Mouse (Mus musculus): ENCODE results near the gene Ank2.

The Ank2 gene

DNA sequence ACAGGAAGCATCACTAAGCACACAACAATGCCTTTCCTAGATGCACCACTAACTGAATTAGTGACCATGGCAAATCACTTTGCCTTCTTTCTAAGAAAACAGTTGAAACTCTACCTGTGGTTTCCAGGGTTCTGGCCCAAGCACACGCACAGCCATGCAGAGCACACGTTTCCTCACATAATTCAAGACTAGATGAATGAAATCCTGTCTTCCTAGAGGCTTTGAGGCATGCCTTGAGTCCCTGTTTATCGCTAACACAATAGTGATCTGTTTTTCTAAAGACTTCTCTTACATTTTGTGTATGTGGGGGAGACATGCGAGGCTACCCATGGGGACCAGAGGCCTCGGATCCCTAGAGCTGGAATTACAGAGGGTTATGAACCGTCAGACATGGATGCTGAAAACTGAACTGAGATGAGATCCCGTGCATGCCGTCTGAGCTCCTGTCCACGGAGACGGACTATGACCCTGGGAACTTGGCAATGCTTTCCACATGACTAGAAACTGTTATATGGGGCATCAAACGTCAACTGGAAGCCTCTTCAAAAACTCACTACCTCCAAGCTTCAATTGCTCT is 256.8 kb downstream of the Ank2 start:
- DNase-seq (ENCODE audit: inconsistent ontology term): no peak

DNA sequence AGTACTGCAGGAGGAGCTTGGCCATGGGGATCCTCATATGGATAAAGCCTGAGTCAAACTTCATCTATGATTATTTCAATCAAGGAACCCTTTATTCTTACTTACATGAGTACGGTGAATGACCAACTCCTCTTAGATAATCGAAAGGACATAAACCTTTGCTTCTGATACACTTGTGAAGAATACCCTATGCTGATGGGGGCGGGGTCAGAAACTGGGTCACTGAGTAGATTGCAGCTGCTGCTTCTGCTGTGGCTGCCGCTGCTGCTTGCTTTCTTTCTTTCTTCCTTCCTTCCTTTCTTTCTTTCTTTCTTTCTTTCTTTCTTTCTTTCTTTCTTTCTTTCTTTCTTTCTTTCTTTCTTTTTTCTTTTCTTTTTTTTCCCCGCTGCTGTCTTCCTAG is 263.9 kb downstream of the Ank2 start:
- no peak for DNase-seq (ENCODE audit: inconsistent ontology term)

DNA sequence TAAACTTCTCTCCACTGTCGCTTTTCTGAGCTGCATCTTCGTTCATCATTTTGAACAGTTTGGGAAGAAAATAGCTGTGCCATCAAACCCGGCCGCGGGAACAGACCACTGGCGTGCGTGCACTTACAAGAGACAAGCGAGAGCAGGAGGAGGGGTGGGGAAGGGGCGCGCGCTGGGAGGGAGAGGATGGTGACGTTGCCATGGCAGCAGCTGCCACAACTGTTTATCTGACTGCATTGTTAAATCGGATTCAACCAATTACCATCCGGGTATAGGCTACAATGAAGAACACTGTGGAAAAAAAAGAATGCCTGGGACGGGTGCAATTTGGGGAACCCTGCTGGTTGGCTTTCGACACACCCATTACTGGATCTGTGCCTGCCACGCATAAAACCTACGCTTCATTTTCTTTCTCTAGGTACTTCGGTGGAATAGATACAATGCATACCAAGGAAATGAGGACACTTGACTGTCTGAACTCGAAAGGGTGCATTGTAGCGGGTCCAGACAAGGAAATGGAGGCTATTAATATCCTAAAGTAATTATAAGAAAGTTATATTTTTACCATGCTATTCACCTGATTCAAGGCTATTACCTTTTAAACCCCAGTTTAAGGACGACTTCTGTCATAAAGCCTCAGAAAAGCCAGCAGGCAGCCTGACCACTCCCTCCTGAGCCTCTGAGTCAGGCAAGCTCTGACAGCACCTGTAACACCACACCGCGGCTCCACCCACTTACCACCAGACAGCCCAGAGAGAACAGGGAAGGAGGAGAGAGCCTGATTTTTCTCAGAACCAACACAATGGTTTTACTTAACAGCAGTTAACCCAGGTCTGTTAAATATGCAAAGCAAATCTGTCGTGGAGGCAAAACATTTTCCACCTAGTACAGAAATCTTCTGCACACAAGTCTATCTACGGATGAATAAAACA is 273.1 kb downstream of the Ank2 start:
- peak; percentile 71 for DNase-seq (ENCODE audit: inconsistent ontology term)

GRCm38 (mm10) chr3:127225167-127225798 is 273.9 kb downstream of the Ank2 start:
- no peak for DNase-seq (ENCODE audit: inconsistent ontology term)

- DNase-seq (ENCODE audit: inconsistent ontology term): no peak
Observed at GRCm38 (mm10) chr3:127224315-127225166, 274.6 kb downstream of the Ank2 start.

GRCm38 (mm10) chr3:127222086-127222485 is 277.1 kb downstream of the Ank2 start:
- DNase-seq (ENCODE audit: inconsistent ontology term): no peak

- no peak for DNase-seq (ENCODE audit: inconsistent ontology term)
Observed at GRCm38 (mm10) chr3:127220859-127221258, 278.3 kb downstream of the Ank2 start.

DNA sequence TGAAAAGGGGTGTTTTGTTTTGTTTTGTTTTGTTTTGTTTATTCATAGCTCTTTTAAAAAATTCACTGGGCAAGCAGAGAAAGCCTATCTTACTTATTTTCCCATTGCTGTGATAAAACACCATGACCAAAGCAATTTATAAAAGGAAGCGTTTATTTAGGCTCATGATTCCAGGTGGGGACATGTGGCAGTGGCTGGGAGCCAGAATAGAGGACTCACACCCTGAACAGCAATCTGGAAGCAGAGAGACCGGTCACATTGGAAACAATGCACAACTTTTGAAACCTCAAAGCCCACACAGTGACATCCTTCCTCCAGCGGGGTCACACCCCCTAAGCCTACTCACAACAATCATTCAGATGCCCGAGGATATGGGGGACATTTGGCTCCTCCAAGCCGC is 285.6 kb downstream of the Ank2 start:
- DNase-seq (ENCODE audit: inconsistent ontology term): no peak

- no peak for DNase-seq (ENCODE audit: inconsistent ontology term)
Observed at GRCm38 (mm10) chr3:127211119-127211518, 288.0 kb downstream of the Ank2 start.

DNA sequence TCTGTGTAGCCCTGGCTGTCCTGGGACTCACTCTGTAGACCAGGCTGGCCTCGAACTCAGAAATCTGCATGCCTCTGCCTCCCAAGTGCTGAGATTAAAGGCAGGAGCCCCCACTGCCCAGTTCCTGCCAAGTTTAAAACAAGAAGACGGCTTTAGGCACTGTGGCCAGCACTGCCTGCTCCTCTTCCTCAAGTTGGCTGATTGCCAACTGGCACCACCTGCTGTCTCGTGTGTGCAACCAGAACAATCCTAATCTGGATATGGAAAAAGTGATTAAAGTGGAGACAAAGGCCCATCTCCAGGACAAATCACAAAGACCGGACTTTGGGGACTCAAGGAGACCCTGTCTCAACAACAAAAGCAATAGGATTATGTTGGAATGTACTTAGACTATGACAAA is 288.6 kb downstream of the Ank2 start:
- DNase-seq (ENCODE audit: inconsistent ontology term): no peak

DNA sequence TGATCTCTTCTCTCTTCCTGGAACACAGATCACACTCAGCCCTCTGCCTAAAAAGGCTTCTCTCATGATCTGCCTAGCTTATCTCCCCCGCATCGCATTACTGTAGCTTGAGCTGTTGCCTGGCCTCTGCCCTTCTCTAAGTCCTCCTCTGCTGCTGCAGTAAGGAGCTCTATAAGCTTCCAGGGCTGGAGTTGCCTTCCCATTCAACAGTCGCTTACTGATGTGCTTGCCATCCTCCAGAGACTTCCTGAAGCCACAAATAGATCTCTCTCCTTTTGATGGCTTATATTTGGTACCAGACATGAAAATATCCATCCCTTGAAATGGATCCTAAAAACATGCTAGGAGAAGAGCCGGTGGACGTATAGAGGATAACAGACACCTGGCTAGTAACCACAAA is 290.3 kb downstream of the Ank2 start:
- no peak for DNase-seq (ENCODE audit: inconsistent ontology term)

DNA sequence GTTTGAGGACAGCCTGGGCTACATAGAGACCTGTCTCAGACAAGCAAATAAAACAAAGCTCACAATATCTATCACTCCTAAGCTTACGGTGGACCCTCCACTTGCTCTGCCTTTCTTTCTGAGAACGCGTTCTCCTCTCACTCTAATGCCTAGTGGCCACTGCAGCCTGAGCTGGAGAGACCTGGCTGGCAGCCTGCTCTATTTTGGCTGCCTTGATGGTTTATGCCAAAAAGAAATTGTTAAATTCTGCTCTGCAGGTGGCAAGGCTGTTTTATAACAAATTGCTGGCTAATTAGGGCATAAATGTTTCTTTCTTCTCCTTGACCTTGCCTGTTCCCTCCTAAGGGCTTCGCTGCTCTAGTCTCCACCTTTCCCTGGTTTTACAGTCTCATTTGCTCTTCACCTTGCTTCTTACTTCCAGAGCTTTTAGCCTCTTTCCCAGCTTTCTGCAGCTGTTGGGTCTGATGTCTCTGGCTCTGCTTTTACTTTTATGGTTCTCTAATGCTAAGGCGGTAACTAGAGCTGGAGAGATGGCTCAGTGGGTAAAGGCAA is 293.2 kb downstream of the Ank2 start:
- peak; percentile 44 for DNase-seq (ENCODE audit: inconsistent ontology term)

DNA sequence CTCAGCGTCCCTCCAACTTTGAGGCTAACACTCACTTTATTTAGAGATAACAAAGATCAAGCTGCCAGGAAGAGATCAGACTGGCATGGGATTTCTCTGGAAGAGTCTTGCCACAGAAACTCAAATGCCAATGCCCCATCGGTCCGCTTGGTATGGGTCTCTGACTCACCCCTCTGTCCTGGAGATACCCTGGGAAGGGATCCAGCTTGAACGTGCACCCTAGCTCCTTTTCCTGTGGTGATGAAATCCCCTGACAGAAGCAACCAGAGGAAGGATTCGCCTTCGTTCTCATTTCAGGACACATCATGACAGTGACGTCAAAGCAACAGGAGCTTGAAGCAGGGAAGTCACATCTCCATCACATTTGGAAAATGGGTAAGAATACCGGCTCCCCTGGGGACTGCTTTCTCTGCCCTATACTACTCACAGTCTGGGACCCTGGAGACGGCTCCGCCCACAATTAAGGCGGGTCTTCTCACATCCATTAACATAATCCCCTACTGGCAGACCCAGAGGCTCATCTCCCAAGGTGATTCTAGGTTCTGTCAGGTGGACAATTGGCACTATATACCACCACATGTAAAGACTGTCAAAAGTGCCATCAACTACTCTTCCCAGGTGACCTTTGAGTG is 296.6 kb downstream of the Ank2 start:
- DNase-seq (ENCODE audit: inconsistent ontology term): peak; percentile 75

GRCm38 (mm10) chr3:127200789-127201188 is 298.4 kb downstream of the Ank2 start:
- no peak for DNase-seq (ENCODE audit: inconsistent ontology term)

DNA sequence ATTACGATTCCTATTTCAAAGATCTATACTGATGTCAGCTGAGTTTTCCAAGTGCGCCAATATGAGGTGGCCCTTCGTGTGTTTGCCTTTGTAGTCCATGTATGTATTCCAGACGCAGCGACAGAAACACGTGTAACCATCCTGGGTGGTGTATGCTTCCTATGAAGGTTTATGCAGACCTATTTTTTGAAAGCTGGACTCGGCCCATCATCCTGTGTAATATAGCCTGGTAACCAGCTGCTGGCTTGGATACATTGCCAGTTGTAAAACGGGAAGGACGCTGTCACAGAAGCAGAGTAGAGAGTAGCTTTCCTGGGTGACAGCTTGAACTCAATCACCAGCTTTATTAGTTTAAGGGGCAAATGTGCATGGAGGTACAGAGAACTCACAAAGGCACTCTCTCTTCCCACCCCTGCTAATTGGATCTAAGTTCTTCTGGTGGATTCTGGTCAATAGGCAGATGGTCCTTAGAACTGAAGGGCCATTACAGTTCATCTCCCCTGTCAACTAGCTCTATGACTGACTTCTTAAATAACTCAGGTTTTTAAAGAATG is 300.0 kb downstream of the Ank2 start:
- no peak for DNase-seq (ENCODE audit: inconsistent ontology term)

DNA sequence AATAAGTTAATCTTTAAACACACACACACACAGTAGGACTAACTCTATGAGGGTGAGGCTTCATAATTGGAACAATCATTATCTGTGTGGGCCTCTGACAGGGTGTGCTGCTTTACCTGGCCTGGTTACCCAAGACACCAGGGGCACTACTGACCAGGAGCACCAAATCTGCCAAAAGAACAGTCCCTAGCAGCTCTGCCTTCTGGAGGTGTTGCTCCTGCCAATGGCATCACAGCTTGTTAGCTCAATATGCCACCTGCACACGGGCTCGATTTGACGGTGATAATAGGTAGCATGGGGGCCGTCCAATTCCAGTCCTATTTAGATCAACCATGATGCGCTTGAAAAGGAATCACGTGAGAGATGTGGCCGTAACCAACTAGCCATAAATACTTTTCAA is 300.5 kb downstream of the Ank2 start:
- DNase-seq (ENCODE audit: inconsistent ontology term): no peak

- DNase-seq (ENCODE audit: inconsistent ontology term): peak; percentile 33
Observed at GRCm38 (mm10) chr3:127188789-127189128, 310.4 kb downstream of the Ank2 start.

- DNase-seq (ENCODE audit: inconsistent ontology term): no peak
Observed at GRCm38 (mm10) chr3:127188086-127188788, 310.9 kb downstream of the Ank2 start.

GRCm38 (mm10) chr3:127187081-127187480 is 312.1 kb downstream of the Ank2 start:
- DNase-seq (ENCODE audit: inconsistent ontology term): no peak

DNA sequence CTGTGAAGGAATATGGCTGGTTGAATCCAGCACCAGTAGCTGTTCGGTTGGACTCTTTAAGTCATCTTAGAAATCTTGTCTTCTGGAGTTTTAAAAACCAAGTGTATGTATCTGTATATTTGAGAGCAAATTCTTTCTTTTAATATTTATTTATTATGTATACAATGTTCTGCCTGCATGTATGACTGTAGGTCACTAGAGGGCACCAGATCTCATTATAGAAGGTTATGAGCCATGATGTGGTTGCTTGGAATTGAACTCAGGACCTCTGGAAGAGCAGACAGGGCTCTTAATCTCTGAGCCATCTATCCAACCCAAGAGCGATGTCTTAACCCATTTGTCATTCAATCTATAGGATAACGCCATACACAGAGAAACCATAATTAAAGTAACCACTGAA is 312.9 kb downstream of the Ank2 start:
- no peak for DNase-seq (ENCODE audit: inconsistent ontology term)
